Mouse (Mus musculus) forebrain, embryonic 16.5 days (tissue): ENCODE measurements at regions not wholly inside any gene's neighbourhood (a gene's known extent, or its start where the extent isn't known, plus 50 kb on each side); places are given as distances from the start of the nearest gene placed in this dataset.
A peak's percentile ranks its signal among the peaks of the same experiment; 100 is the strongest.

Experiments used
- ATAC-seq: fragments of 200-750 bp; cut with Nextera tagmentation; 2 replicates; pipeline ENCODE4 v1.8.0; 2017; ENCODE audit warnings: mild to moderate bottlenecking, moderate library complexity
- H3K27ac ChIP-seq: fragments of 300-500 bp; sonication (generic); 2 replicates; pipeline ENCODE4 v1.5.1; 2014; ENCODE audit warnings: low read length, control low read depth
- H3K27me3 ChIP-seq: fragments of 300-500 bp; sonication (generic); replicated peaks from 2 replicates; pipeline ENCODE4 v1.6.1; 2014; ENCODE audit warnings: low read length; ENCODE audit not compliant: control insufficient read depth, insufficient read depth
- H3K36me3 ChIP-seq: fragments of 300-500 bp; sonication (generic); 2 replicates; pipeline ENCODE4 v1.6.1; 2014; ENCODE audit not compliant: control insufficient read depth, insufficient read depth
- H3K4me1 ChIP-seq: fragments of 300-500 bp; sonication (generic); replicated peaks from 2 replicates; pipeline ENCODE4 v1.6.1; 2014; ENCODE audit warnings: low read length; ENCODE audit not compliant: control insufficient read depth, insufficient read depth
- H3K4me2 ChIP-seq: fragments of 300-500 bp; sonication (generic); 2 replicates; pipeline ENCODE4 v1.6.1; 2014; ENCODE audit warnings: mild to moderate bottlenecking, low read length, control low read depth
- H3K4me3 ChIP-seq: fragments of 300-500 bp; sonication (generic); replicated peaks from 2 replicates; pipeline ENCODE4 v1.5.1; 2014; ENCODE audit warnings: mild to moderate bottlenecking, low read length, control low read depth
- H3K9ac ChIP-seq: fragments of 300-500 bp; sonication (generic); replicated peaks from 2 replicates; pipeline ENCODE4 v1.6.1; 2014; ENCODE audit warnings: low read depth, low read length, control low read depth
- H3K9me3 ChIP-seq: fragments of 300-500 bp; sonication (generic); 2 replicates; pipeline ENCODE4 v1.6.1; 2016; ENCODE audit warnings: low read length; ENCODE audit not compliant: control insufficient read depth
- WGBS: fragments of 180-500 bp; shearing (Covaris S2); extraction: QIAGEN DNeasy Blood & Tissue Kit; methylation state at CpG from one replicate; pipeline ENCODE4 v1.1.7; 2014; 5-methylcytosine and 5-hydroxymethylcytosine counted together

GRCm38 (mm10) chr13:46055410-46055809 is 90.6 kb upstream of the Atxn1 start:
- ATAC-seq, result no peak
- no peak overlapping the region for H3K4me3 ChIP-seq
- no peak overlapping the region for H3K4me2 ChIP-seq
- no peaks in the 10 kb centered on the region for H3K27me3 ChIP-seq
- H3K36me3 ChIP-seq, result no peaks in the 10 kb centered on the region
- H3K9me3 ChIP-seq, result no peaks in the 10 kb centered on the region
- H3K27ac ChIP-seq, result no peak overlapping the region
- H3K4me1 ChIP-seq, result peaks cover 6% of the 10 kb centered on the region
- WGBS, result 92% methylated on average over 3 of the region's 3 CpGs
- H3K9ac ChIP-seq, result no peak overlapping the region

GRCm38 (mm10) chr13:46043568-46043967 is 78.8 kb upstream of the Atxn1 start:
- Histone ChIP-seq H3K4me1 (peaks cover 40% of the 10 kb centered on the region), H3K4me2 (no peak overlapping the region), H3K27ac (no peak overlapping the region), H3K27me3 (no peaks in the 10 kb centered on the region), H3K9ac (no peak overlapping the region), H3K36me3 (no peaks in the 10 kb centered on the region), H3K4me3 (no peak overlapping the region), H3K9me3 (no peaks in the 10 kb centered on the region)
- 59% methylated on average over 12 of the region's 12 CpGs for WGBS
- no peak for ATAC-seq

- no peak overlapping the region for H3K4me2 ChIP-seq
- no peak overlapping the region for H3K9ac ChIP-seq
- H3K4me3 ChIP-seq, result no peak overlapping the region
- H3K9me3 ChIP-seq, result no peaks in the 10 kb centered on the region
- WGBS, result 51% methylated on average over 10 of the region's 10 CpGs
- H3K27me3 ChIP-seq, result no peaks in the 10 kb centered on the region
- peaks cover 44% of the 10 kb centered on the region for H3K4me1 ChIP-seq
- H3K36me3 ChIP-seq, result no peaks in the 10 kb centered on the region
- ATAC-seq, result no peak
- no peak overlapping the region for H3K27ac ChIP-seq
These were observed 78.2 kb upstream of the Atxn1 start for GRCm38 (mm10) chr13:46043016-46043415.

GRCm38 (mm10) chr13:46042224-46042623 is 77.4 kb upstream of the Atxn1 start:
- Histone ChIP-seq H3K9me3 (no peaks in the 10 kb centered on the region), H3K27ac (peak overlapping the region; percentile 41), H3K4me2 (no peak overlapping the region), H3K4me1 (peaks cover 44% of the 10 kb centered on the region), H3K27me3 (no peaks in the 10 kb centered on the region), H3K4me3 (no peak overlapping the region), H3K9ac (no peak overlapping the region), H3K36me3 (no peaks in the 10 kb centered on the region)
- 77% methylated on average over 8 of the region's 8 CpGs for WGBS
- ATAC-seq, result no peak

GRCm38 (mm10) chr13:46041475-46041874 is 76.7 kb upstream of the Atxn1 start:
- WGBS, result 15% methylated on average over 4 of the region's 4 CpGs
- peak; percentile 32 for ATAC-seq
- Histone ChIP-seq H3K4me2 (no peak overlapping the region), H3K27me3 (no peaks in the 10 kb centered on the region), H3K9me3 (no peaks in the 10 kb centered on the region), H3K36me3 (no peaks in the 10 kb centered on the region), H3K9ac (no peak overlapping the region), H3K4me1 (peaks cover 44% of the 10 kb centered on the region), H3K4me3 (no peak overlapping the region), H3K27ac (no peak overlapping the region; the same call in none of the 2 replicates)

- Histone ChIP-seq H3K9me3 (no peaks in the 10 kb centered on the region), H3K27me3 (no peaks in the 10 kb centered on the region), H3K27ac (peak overlapping the region; percentile 81), H3K4me3 (no peak overlapping the region), H3K9ac (no peak overlapping the region), H3K4me2 (no peak overlapping the region), H3K4me1 (peaks cover 44% of the 10 kb centered on the region), H3K36me3 (no peaks in the 10 kb centered on the region)
- ATAC-seq, result peak; percentile 29; the same call in 1 of the 2 replicates
- WGBS, result 32% methylated on average over 5 of the region's 5 CpGs
These were observed 75.3 kb upstream of the Atxn1 start for GRCm38 (mm10) chr13:46040062-46040461.

GRCm38 (mm10) chr13:46038441-46039331 is 73.9 kb upstream of the Atxn1 start:
- Histone ChIP-seq H3K27ac (peak overlapping the region; percentile 81), H3K9me3 (no peaks in the 10 kb centered on the region), H3K9ac (no peak overlapping the region), H3K4me3 (no peak overlapping the region), H3K4me2 (0 out of 2 replicates have a peak overlapping the region, but pooled peaks have one; percentile 12), H3K4me1 (peaks cover 53% of the 10 kb centered on the region), H3K36me3 (no peaks in the 10 kb centered on the region), H3K27me3 (no peaks in the 10 kb centered on the region)
- ATAC-seq, result peak; percentile 57
- WGBS, result 9% methylated on average over 10 of the region's 10 CpGs

- no peak overlapping the region for H3K4me3 ChIP-seq
- no peak overlapping the region for H3K4me2 ChIP-seq
- peaks cover 9% of the 10 kb centered on the region; the same call in 1 of the 2 replicates for H3K4me1 ChIP-seq
- no peaks in the 10 kb centered on the region for H3K9me3 ChIP-seq
- WGBS, result 74% methylated on average over 2 of the region's 2 CpGs
- H3K27ac ChIP-seq, result no peak overlapping the region
- no peak for ATAC-seq
- H3K36me3 ChIP-seq, result no peaks in the 10 kb centered on the region
- H3K9ac ChIP-seq, result no peak overlapping the region
- no peaks in the 10 kb centered on the region for H3K27me3 ChIP-seq
These were observed 67.5 kb upstream of the Atxn1 start for GRCm38 (mm10) chr13:46032281-46032680.

GRCm38 (mm10) chr13:46026018-46026417 is 61.2 kb upstream of the Atxn1 start:
- H3K4me2 ChIP-seq, result no peak overlapping the region
- peaks cover 18% of the 10 kb centered on the region for H3K4me1 ChIP-seq
- no peak overlapping the region for H3K9ac ChIP-seq
- H3K4me3 ChIP-seq, result no peak overlapping the region
- H3K9me3 ChIP-seq, result no peaks in the 10 kb centered on the region
- no peak overlapping the region for H3K27ac ChIP-seq
- WGBS, result 0% methylated on average over 2 of the region's 2 CpGs
- ATAC-seq, result no peak
- no peaks in the 10 kb centered on the region for H3K27me3 ChIP-seq
- H3K36me3 ChIP-seq, result no peaks in the 10 kb centered on the region
